Mouse (Mus musculus): ENCODE measurements around the gene Hyal2. TPM values are rescaled to one million over a fixed set of nuclear protein-coding genes. Genes with fewer than 3 reads are reported as not detected.

The Hyal2 gene
- polyA plus RNA-seq, 1 experiment from 2014 or later = 127 TPM

GRCm38 (mm10) chr9:107617461-107617860 lies 49.7 kb downstream of the Hyal2 start:
- WGBS = 79% methylated on average over 2 of the region's 2 CpGs
- no peak for ATAC-seq (ENCODE audit: insufficient number of reproducible peaks, insufficient read depth, low FRiP score, low TSS enrichment, low read depth)

GRCm38 (mm10) chr9:107618098-107618497 lies 50.4 kb downstream of the Hyal2 start:
- Histone ChIP-seq H3K36me3 (peaks cover 85% of the 10 kb centered on the region), H3K27me3 (no peaks in the 10 kb centered on the region), H3K4me2 (no peak overlapping the region), H3K4me3 (replicated peaks) (no peak overlapping the region), H3K4me1 (replicated peaks) (peaks cover 6% of the 10 kb centered on the region; the same call in 1 of the 2 replicates), H3K9ac (replicated peaks) (no peak overlapping the region), H3K27ac (no peak overlapping the region), H3K9me3 (no peaks in the 10 kb centered on the region)
- ATAC-seq (ENCODE audit: insufficient number of reproducible peaks, insufficient read depth, low FRiP score, low TSS enrichment, low read depth) = no peak
- WGBS = 94% methylated on average over 6 of the region's 6 CpGs

More at GRCm38 (mm10) chr9:107617461-107617860, 49.7 kb downstream of the Hyal2 start:
- H3K27ac ChIP-seq = no peak overlapping the region
- H3K36me3 ChIP-seq = peaks cover 79% of the 10 kb centered on the region
- no peak overlapping the region for H3K9ac ChIP-seq (replicated peaks)
- no peak overlapping the region for H3K4me3 ChIP-seq (replicated peaks)
- H3K9me3 ChIP-seq = no peaks in the 10 kb centered on the region
- no peaks in the 10 kb centered on the region for H3K27me3 ChIP-seq
- no peak overlapping the region for H3K4me2 ChIP-seq
- H3K4me1 ChIP-seq (replicated peaks) = peaks cover 9% of the 10 kb centered on the region; the same call in 1 of the 2 replicates

- Histone ChIP-seq H3K27me3 (no peaks in the 10 kb centered on the region), H3K9me3 (no peaks in the 10 kb centered on the region), H3K4me2 (no peak overlapping the region), H3K4me3 (replicated peaks) (no peak overlapping the region), H3K27ac (no peak overlapping the region; the same call in 1 of the 2 replicates), H3K9ac (replicated peaks) (no peak overlapping the region), H3K4me1 (replicated peaks) (0 out of 2 replicates have a peak, but pooled peaks cover 3% of the 10 kb centered on the region), H3K36me3 (peaks cover 87% of the 10 kb centered on the region)
- WGBS = 73% methylated on average over 13 of the region's 13 CpGs
- no peak for ATAC-seq (ENCODE audit: insufficient number of reproducible peaks, insufficient read depth, low FRiP score, low TSS enrichment, low read depth)
Observed at GRCm38 (mm10) chr9:107618778-107619545, 51.2 kb downstream of the Hyal2 start.

GRCm38 (mm10) chr9:107619546-107619879 lies 51.8 kb downstream of the Hyal2 start:
- Histone ChIP-seq H3K9ac (replicated peaks) (no peak overlapping the region), H3K4me1 (replicated peaks) (0 out of 2 replicates have a peak, but pooled peaks cover 3% of the 10 kb centered on the region), H3K27ac (no peak overlapping the region; the same call in 1 of the 2 replicates), H3K4me3 (replicated peaks) (no peak overlapping the region), H3K27me3 (no peaks in the 10 kb centered on the region), H3K36me3 (peaks cover 87% of the 10 kb centered on the region), H3K4me2 (no peak overlapping the region), H3K9me3 (no peaks in the 10 kb centered on the region)
- 81% methylated on average over 13 of the region's 13 CpGs for WGBS
- no peak for ATAC-seq (ENCODE audit: insufficient number of reproducible peaks, insufficient read depth, low FRiP score, low TSS enrichment, low read depth)

- H3K4me1 ChIP-seq (replicated peaks) = peaks cover 4% of the 10 kb centered on the region; the same call in 1 of the 2 replicates
- no peak overlapping the region for H3K9ac ChIP-seq (replicated peaks)
- H3K9me3 ChIP-seq = no peaks in the 10 kb centered on the region
- no peak overlapping the region for H3K4me3 ChIP-seq (replicated peaks)
- H3K27ac ChIP-seq = no peak overlapping the region
- H3K36me3 ChIP-seq = peaks cover 87% of the 10 kb centered on the region
- no peak for ATAC-seq (ENCODE audit: insufficient number of reproducible peaks, insufficient read depth, low FRiP score, low TSS enrichment, low read depth)
- H3K4me2 ChIP-seq = no peak overlapping the region
- H3K27me3 ChIP-seq = no peaks in the 10 kb centered on the region
Observed at GRCm38 (mm10) chr9:107620954-107621353, 53.2 kb downstream of the Hyal2 start.

Other genes with a start within 250 kb of the Hyal2 start
- 10.6 and 11.6 TPM in 2 replicates for gene Hemk1, start 229.6 kb upstream of the Hyal2 start, polyA plus RNA-seq (2016; fragmentation: Nextera tagmentation; extraction: Ambion mirVana)
- 0.81 and 1.4 TPM in 2 replicates for gene 6430571L13Rik, start 227.3 kb upstream of the Hyal2 start, polyA plus RNA-seq (2016; fragmentation: Nextera tagmentation; extraction: Ambion mirVana)
- gene Cacna2d2, start 168.3 kb upstream of the Hyal2 start, polyA plus RNA-seq (2016; fragmentation: Nextera tagmentation; extraction: Ambion mirVana) = 0.37 and 0.49 TPM in 2 replicates
- gene Tmem115, start 34.0 kb upstream of the Hyal2 start, polyA plus RNA-seq (2016; fragmentation: Nextera tagmentation; extraction: Ambion mirVana) = 47.0 and 47.7 TPM in 2 replicates
- 15.3 and 15.6 TPM in 2 replicates for gene Cyb561d2, start 25.8 kb upstream of the Hyal2 start, polyA plus RNA-seq (2016; fragmentation: Nextera tagmentation; extraction: Ambion mirVana)
- gene Nprl2, start 25.7 kb upstream of the Hyal2 start, polyA plus RNA-seq (2016; fragmentation: Nextera tagmentation; extraction: Ambion mirVana) = 38.6 and 40.1 TPM in 2 replicates
- 1.2 and 1.7 TPM in 2 replicates for gene Zmynd10, start 20.6 kb upstream of the Hyal2 start, polyA plus RNA-seq (2016; fragmentation: Nextera tagmentation; extraction: Ambion mirVana)
- 59.8 and 64.8 TPM in 2 replicates for gene Rassf1, start 16.4 kb upstream of the Hyal2 start, polyA plus RNA-seq (2016; fragmentation: Nextera tagmentation; extraction: Ambion mirVana)
- gene Tusc2, start 4.7 kb upstream of the Hyal2 start, polyA plus RNA-seq (2016; fragmentation: Nextera tagmentation; extraction: Ambion mirVana) = 50.6 and 52.6 TPM in 2 replicates
- 13.7 and 14.9 TPM in 2 replicates for gene Hyal1, start 9.0 kb downstream of the Hyal2 start, polyA plus RNA-seq (2016; fragmentation: Nextera tagmentation; extraction: Ambion mirVana)
- gene Naa80, start 10.9 kb downstream of the Hyal2 start, polyA plus RNA-seq (2016; fragmentation: Nextera tagmentation; extraction: Ambion mirVana) = 14.3 and 16.1 TPM in 2 replicates
- 1.3 and 1.4 TPM in 2 replicates for gene Hyal3, start 12.9 kb downstream of the Hyal2 start, polyA plus RNA-seq (2016; fragmentation: Nextera tagmentation; extraction: Ambion mirVana)
- gene Ifrd2, start 19.7 kb downstream of the Hyal2 start, polyA plus RNA-seq (2016; fragmentation: Nextera tagmentation; extraction: Ambion mirVana) = 38.5 and 40.2 TPM in 2 replicates
- gene Sema3b, start 41.3 kb downstream of the Hyal2 start, polyA plus RNA-seq (2016; fragmentation: Nextera tagmentation; extraction: Ambion mirVana) = 8.1 and 9.1 TPM in 2 replicates
- gene Gnai2, start 67.4 kb downstream of the Hyal2 start, polyA plus RNA-seq (2016; fragmentation: Nextera tagmentation; extraction: Ambion mirVana) = 400 and 416 TPM in 2 replicates
- gene Slc38a3, start 101.6 kb downstream of the Hyal2 start, polyA plus RNA-seq (2016; fragmentation: Nextera tagmentation; extraction: Ambion mirVana) = 3.5 and 5.0 TPM in 2 replicates
- 2.1 and 2.2 TPM in 2 replicates for gene Gnat1, start 111.8 kb downstream of the Hyal2 start, polyA plus RNA-seq (2016; fragmentation: Nextera tagmentation; extraction: Ambion mirVana)
- 47.6 and 53.5 TPM in 2 replicates for gene Sema3f, start 142.5 kb downstream of the Hyal2 start, polyA plus RNA-seq (2016; fragmentation: Nextera tagmentation; extraction: Ambion mirVana)
- gene Rbm5, start 203.1 kb downstream of the Hyal2 start, polyA plus RNA-seq (2016; fragmentation: Nextera tagmentation; extraction: Ambion mirVana) = 232 and 239 TPM in 2 replicates

Measured in limb, embryonic 12.5 days (tissue).